Mouse (Mus musculus): Measurements from ENCODE around the gene Lhpp. TPM values are rescaled to one million over a fixed set of nuclear protein-coding genes. Genes with fewer than 3 reads are reported as not detected.

The Lhpp gene
- total and polyA plus RNA-seq, 2 experiments from 2014 or later, result 22.9 to 40.1 TPM

GRCm38 (mm10) chr7:132720562-132720961 lies 110.1 kb downstream of the Lhpp start:
- H3K4me3 ChIP-seq (ENCODE audit: low read depth, low read length), result no peak overlapping the region
- no peaks in the 10 kb centered on the region for H3K9me3 ChIP-seq (replicated peaks; ENCODE audit: control insufficient read depth, low read length)
- DNase-seq (ENCODE audit: low spot score) (no peak), ATAC-seq (ENCODE audit: insufficient read depth, low read depth) (no peak)
- no peak overlapping the region for H3K4me2 ChIP-seq (ENCODE audit: low read depth, low read length)
- H3K27ac ChIP-seq (ENCODE audit: low read depth), result peak overlapping the region; percentile 22; the same call in 1 of the 2 replicates
- peaks cover 28% of the 10 kb centered on the region for H3K4me1 ChIP-seq (ENCODE audit: control insufficient read depth, insufficient read depth)
- TF ChIP-seq EP300 (IDR thresholded peaks at IDR 0.05; ENCODE audit: low read depth), result no peak
- TF ChIP-seq CTCF (IDR thresholded peaks at IDR 0.05; ENCODE audit: low read depth), result no peak
- no peaks in the 10 kb centered on the region for H3K27me3 ChIP-seq (ENCODE audit: control insufficient read depth, insufficient read depth, low read length)
- H3K36me3 ChIP-seq (replicated peaks; ENCODE audit: control insufficient read depth, insufficient read depth, low read length), result peaks cover under 1% of the 10 kb centered on the region; the same call in 1 of the 2 replicates
- no peak overlapping the region for H3K9ac ChIP-seq (replicated peaks; ENCODE audit: low read depth, low read length)
- WGBS, result 77% methylated on average over 8 of the region's 8 CpGs

GRCm38 (mm10) chr7:132722401-132723370 lies 112.2 kb downstream of the Lhpp start:
- no peaks in the 10 kb centered on the region for H3K27me3 ChIP-seq (ENCODE audit: control insufficient read depth, insufficient read depth, low read length)
- ATAC-seq (ENCODE audit: insufficient read depth, low read depth), result peak; percentile 16; the same call in 1 of the 2 replicates
- no peak overlapping the region for H3K4me3 ChIP-seq (ENCODE audit: low read depth, low read length)
- peak overlapping the region; percentile 91 for H3K27ac ChIP-seq (ENCODE audit: low read depth)
- H3K4me2 ChIP-seq (ENCODE audit: low read depth, low read length), result no peak overlapping the region
- no peak overlapping the region for H3K9ac ChIP-seq (replicated peaks; ENCODE audit: low read depth, low read length)
- peaks cover 23% of the 10 kb centered on the region for H3K4me1 ChIP-seq (ENCODE audit: control insufficient read depth, insufficient read depth)
- TF ChIP-seq CTCF (IDR thresholded peaks at IDR 0.05; ENCODE audit: low read depth), result no peak
- TF ChIP-seq EP300 (IDR thresholded peaks at IDR 0.05; ENCODE audit: low read depth), result no peak
- no peaks in the 10 kb centered on the region for H3K36me3 ChIP-seq (replicated peaks; ENCODE audit: control insufficient read depth, insufficient read depth, low read length)
- DNase-seq (ENCODE audit: low spot score), result no peak
- no peaks in the 10 kb centered on the region for H3K9me3 ChIP-seq (replicated peaks; ENCODE audit: control insufficient read depth, low read length)
- 76% methylated on average over 12 of the region's 12 CpGs for WGBS

DNA sequence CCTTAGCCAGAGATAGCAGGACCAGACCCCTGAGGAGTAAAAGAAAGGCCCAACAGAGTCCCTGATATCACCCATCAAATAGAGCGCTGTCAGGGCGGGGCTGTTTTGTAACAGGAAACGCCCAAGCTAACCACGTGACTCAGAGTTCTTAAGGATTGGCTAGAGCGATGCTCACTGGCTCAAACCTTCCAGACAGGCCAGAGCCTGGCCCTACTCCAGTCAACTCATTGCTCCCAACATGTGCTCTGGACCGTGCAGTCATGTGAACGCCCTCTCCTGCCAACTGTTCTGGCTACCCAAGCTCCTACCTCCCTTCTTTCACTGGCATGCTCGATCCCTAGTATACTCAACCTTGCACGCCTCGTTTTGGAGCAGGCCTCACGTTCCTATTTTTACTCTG lies 113.5 kb downstream of the Lhpp start:
- WGBS, result 35% methylated on average over 11 of the region's 11 CpGs
- TF ChIP-seq EP300 (IDR thresholded peaks at IDR 0.05; ENCODE audit: low read depth) (no peak), CTCF (IDR thresholded peaks at IDR 0.05; ENCODE audit: low read depth) (no peak)
- peak overlapping the region; percentile 91 for H3K27ac ChIP-seq (ENCODE audit: low read depth)
- H3K36me3 ChIP-seq (replicated peaks; ENCODE audit: control insufficient read depth, insufficient read depth, low read length), result 0 out of 2 replicates have a peak, but pooled peaks cover 3% of the 10 kb centered on the region
- H3K4me3 ChIP-seq (ENCODE audit: low read depth, low read length), result no peak overlapping the region
- no peaks in the 10 kb centered on the region for H3K27me3 ChIP-seq (ENCODE audit: control insufficient read depth, insufficient read depth, low read length)
- H3K4me1 ChIP-seq (ENCODE audit: control insufficient read depth, insufficient read depth), result peaks cover 23% of the 10 kb centered on the region
- no peaks in the 10 kb centered on the region for H3K9me3 ChIP-seq (replicated peaks; ENCODE audit: control insufficient read depth, low read length)
- DNase-seq (ENCODE audit: low spot score), result peak; percentile 79
- H3K4me2 ChIP-seq (ENCODE audit: low read depth, low read length), result no peak overlapping the region
- no peak overlapping the region for H3K9ac ChIP-seq (replicated peaks; ENCODE audit: low read depth, low read length)
- peak; percentile 94 for ATAC-seq (ENCODE audit: insufficient read depth, low read depth)

- H3K27me3 ChIP-seq (ENCODE audit: control insufficient read depth, insufficient read depth, low read length), result no peaks in the 10 kb centered on the region
- H3K9ac ChIP-seq (replicated peaks; ENCODE audit: low read depth, low read length), result no peak overlapping the region
- 64% methylated on average over 5 of the region's 5 CpGs for WGBS
- H3K36me3 ChIP-seq (replicated peaks; ENCODE audit: control insufficient read depth, insufficient read depth, low read length), result 0 out of 2 replicates have a peak, but pooled peaks cover 3% of the 10 kb centered on the region
- no peak overlapping the region for H3K4me3 ChIP-seq (ENCODE audit: low read depth, low read length)
- H3K27ac ChIP-seq (ENCODE audit: low read depth), result peak overlapping the region; percentile 91
- DNase-seq (ENCODE audit: low spot score), result no peak
- no peak overlapping the region for H3K4me2 ChIP-seq (ENCODE audit: low read depth, low read length)
- TF ChIP-seq CTCF (IDR thresholded peaks at IDR 0.05; ENCODE audit: low read depth) (no peak), EP300 (IDR thresholded peaks at IDR 0.05; ENCODE audit: low read depth) (no peak)
- H3K9me3 ChIP-seq (replicated peaks; ENCODE audit: control insufficient read depth, low read length), result no peaks in the 10 kb centered on the region
- no peak for ATAC-seq (ENCODE audit: insufficient read depth, low read depth)
- H3K4me1 ChIP-seq (ENCODE audit: control insufficient read depth, insufficient read depth), result peaks cover 25% of the 10 kb centered on the region
Measured at GRCm38 (mm10) chr7:132724501-132725062, 114.1 kb downstream of the Lhpp start.

DNA sequence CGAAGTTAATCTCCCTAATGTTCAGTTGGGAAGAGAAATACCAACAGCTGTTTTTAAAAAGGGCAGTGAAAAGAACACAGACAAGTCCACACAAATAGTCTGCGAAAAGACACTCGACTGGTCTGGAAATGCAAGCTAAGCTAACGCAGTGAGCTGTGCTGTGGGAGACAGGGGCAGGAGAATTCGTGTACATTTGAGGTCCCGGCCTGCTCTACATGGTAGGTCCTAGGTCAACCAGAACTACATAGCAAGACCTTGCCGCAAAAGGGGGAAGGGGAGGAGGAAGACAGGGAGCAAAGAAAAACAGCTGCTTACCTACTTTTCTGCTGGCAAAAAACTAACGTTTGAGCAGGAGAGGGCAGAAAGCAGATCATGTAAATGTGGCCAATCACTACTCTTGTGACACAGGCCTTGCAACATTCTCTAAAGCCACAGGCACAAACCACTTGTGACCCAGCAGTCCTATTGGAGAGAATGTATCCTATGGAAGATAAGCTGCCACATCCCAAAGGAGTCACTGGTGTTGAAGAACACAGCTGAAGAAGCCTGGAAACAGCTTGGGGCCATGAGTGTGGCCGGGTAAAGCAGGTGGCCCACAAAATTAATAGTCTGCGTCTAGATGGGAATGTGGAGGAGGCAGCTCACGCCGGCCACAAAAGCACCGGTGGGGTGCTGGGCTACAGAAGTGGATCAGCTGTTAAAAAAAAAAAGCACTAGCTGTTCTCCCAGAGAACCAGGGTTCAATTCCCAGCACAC lies 115.8 kb downstream of the Lhpp start:
- no peak overlapping the region for H3K9ac ChIP-seq (replicated peaks; ENCODE audit: low read depth, low read length)
- no peak overlapping the region for H3K4me2 ChIP-seq (ENCODE audit: low read depth, low read length)
- no peak for TF ChIP-seq EP300 (IDR thresholded peaks at IDR 0.05; ENCODE audit: low read depth)
- TF ChIP-seq CTCF (IDR thresholded peaks at IDR 0.05; ENCODE audit: low read depth), result no peak
- H3K4me3 ChIP-seq (ENCODE audit: low read depth, low read length), result no peak overlapping the region
- WGBS, result 79% methylated on average over 13 of the region's 13 CpGs
- no peaks in the 10 kb centered on the region for H3K9me3 ChIP-seq (replicated peaks; ENCODE audit: control insufficient read depth, low read length)
- ATAC-seq (ENCODE audit: insufficient read depth, low read depth) (no peak), DNase-seq (ENCODE audit: low spot score) (no peak)
- no peaks in the 10 kb centered on the region for H3K27me3 ChIP-seq (ENCODE audit: control insufficient read depth, insufficient read depth, low read length)
- 0 out of 2 replicates have a peak, but pooled peaks cover 3% of the 10 kb centered on the region for H3K36me3 ChIP-seq (replicated peaks; ENCODE audit: control insufficient read depth, insufficient read depth, low read length)
- peaks cover 25% of the 10 kb centered on the region for H3K4me1 ChIP-seq (ENCODE audit: control insufficient read depth, insufficient read depth)
- peak overlapping the region; percentile 3; the same call in 1 of the 2 replicates for H3K27ac ChIP-seq (ENCODE audit: low read depth)
